ENCODE assay signal across 14 mouse cellular contexts in genomic region chr11:70596094-70596493, GRCm38 (mm10). TPM values are rescaled to one million over a fixed set of nuclear protein-coding genes. Genes with fewer than 3 reads are reported as not detected.
A peak's percentile ranks its signal among the peaks of the same experiment; 100 is the strongest.
DNase-seq lines count a peak whose midpoint lies in the region; ATAC-seq lines count a peak whose summit lies in the region.
"Had no signal": no experiment of that assay in that cellular context is flagged by ENCODE, and none has a peak within 500 bp of the region (broad histone marks: within the 10 kb centered on the region; RNA-seq: fewer than 3 reads in every experiment).

No protein-coding gene starts in this region.

- 71% methylated on average over 4 of the region's 4 CpGs for WGBS in heart, embryonic 10.5 days
- 40% methylated on average over 4 of the region's 4 CpGs for WGBS in midbrain, embryonic 11.5 days
- WGBS in midbrain, embryonic 16.5 days: 22% methylated on average over 4 of the region's 4 CpGs
- 37% methylated on average over 4 of the region's 4 CpGs for WGBS in hindbrain, embryonic 13.5 days
- 60% methylated on average over 4 of the region's 4 CpGs for WGBS in stomach, embryonic 16.5 days

- no peak overlapping the region for H3K4me3 ChIP-seq in heart, embryonic 10.5 days
- no peak overlapping the region for H3K4me3 ChIP-seq in midbrain, embryonic 11.5 days (ENCODE audit: low read depth, low read length)
- no peak overlapping the region for H3K4me3 ChIP-seq in midbrain, embryonic 16.5 days (ENCODE audit: low read depth, low read length)
- H3K4me3 ChIP-seq in hindbrain, embryonic 13.5 days: no peak overlapping the region
- H3K4me3 ChIP-seq in stomach, embryonic 16.5 days (replicated peaks; ENCODE audit: low read length): no peak overlapping the region

- H3K9me3 ChIP-seq in heart, embryonic 10.5 days: no peaks in the 10 kb centered on the region
- no peaks in the 10 kb centered on the region for H3K9me3 ChIP-seq in midbrain, embryonic 11.5 days (ENCODE audit: control insufficient read depth, low read length)
- H3K9me3 ChIP-seq in midbrain, embryonic 16.5 days (replicated peaks; ENCODE audit: control insufficient read depth, low read length, poor library complexity, severe bottlenecking): no peaks in the 10 kb centered on the region
- H3K9me3 ChIP-seq in hindbrain, embryonic 13.5 days: no peaks in the 10 kb centered on the region
- H3K9me3 ChIP-seq in stomach, embryonic 16.5 days (replicated peaks; ENCODE audit: control insufficient read depth, low read length): no peaks in the 10 kb centered on the region

- intact Hi-C loops in left cerebral cortex, postnatal 4 days (cut with DNase I): no loop called here

- ATAC-seq in midbrain, embryonic 11.5 days (ENCODE audit: low FRiP score): no peak; the same call in 1 of the 2 replicates
- no peak for ATAC-seq in midbrain, embryonic 16.5 days
- peak; percentile 28; the same call in 1 of the 2 replicates for ATAC-seq in hindbrain, embryonic 13.5 days (ENCODE audit: low FRiP score)
- no peak for ATAC-seq in stomach, embryonic 16.5 days (ENCODE audit: insufficient read depth, low FRiP score)

- peaks cover 35% of the 10 kb centered on the region for H3K36me3 ChIP-seq in heart, embryonic 10.5 days
- no peaks in the 10 kb centered on the region; the same call in 1 of the 2 replicates for H3K36me3 ChIP-seq in midbrain, embryonic 11.5 days (ENCODE audit: control insufficient read depth, insufficient read depth, low read length)
- peaks cover 10% of the 10 kb centered on the region; the same call in 1 of the 2 replicates for H3K36me3 ChIP-seq in midbrain, embryonic 16.5 days (ENCODE audit: control insufficient read depth, insufficient read depth, low read length)
- H3K36me3 ChIP-seq in hindbrain, embryonic 13.5 days: peaks cover 33% of the 10 kb centered on the region
- H3K36me3 ChIP-seq in stomach, embryonic 16.5 days (ENCODE audit: control insufficient read depth, insufficient read depth, low read length): 0 out of 2 replicates have a peak, but pooled peaks cover 3% of the 10 kb centered on the region

- peaks cover 25% of the 10 kb centered on the region; the same call in 1 of the 2 replicates for H3K4me1 ChIP-seq in heart, embryonic 10.5 days
- H3K4me1 ChIP-seq in midbrain, embryonic 11.5 days (ENCODE audit: control insufficient read depth, insufficient read depth, low read length): peaks cover 4% of the 10 kb centered on the region; the same call in 1 of the 2 replicates
- H3K4me1 ChIP-seq in midbrain, embryonic 16.5 days (ENCODE audit: control insufficient read depth, insufficient read depth, low read length): no peaks in the 10 kb centered on the region
- peaks cover 21% of the 10 kb centered on the region for H3K4me1 ChIP-seq in hindbrain, embryonic 13.5 days (replicated peaks)
- 0 out of 2 replicates have a peak, but pooled peaks cover 8% of the 10 kb centered on the region for H3K4me1 ChIP-seq in stomach, embryonic 16.5 days (ENCODE audit: control insufficient read depth, insufficient read depth, low read length)

- H3K27me3 ChIP-seq in heart, embryonic 10.5 days (ENCODE audit: insufficient read depth, poor library complexity, severe bottlenecking): no peaks in the 10 kb centered on the region
- no peaks in the 10 kb centered on the region for H3K27me3 ChIP-seq in midbrain, embryonic 11.5 days (ENCODE audit: control insufficient read depth, insufficient read depth, low read length)
- H3K27me3 ChIP-seq in midbrain, embryonic 16.5 days (ENCODE audit: control insufficient read depth, insufficient read depth, low read depth, low read length): no peaks in the 10 kb centered on the region
- no peaks in the 10 kb centered on the region for H3K27me3 ChIP-seq in hindbrain, embryonic 13.5 days
- no peaks in the 10 kb centered on the region for H3K27me3 ChIP-seq in stomach, embryonic 16.5 days (ENCODE audit: control insufficient read depth, insufficient read depth, low read length)

- H3K4me2 ChIP-seq in midbrain, embryonic 11.5 days: no peak overlapping the region
- H3K4me2 ChIP-seq in midbrain, embryonic 16.5 days (ENCODE audit: low read length): no peak overlapping the region
- no peak overlapping the region for H3K4me2 ChIP-seq in hindbrain, embryonic 13.5 days
- H3K4me2 ChIP-seq in stomach, embryonic 16.5 days (ENCODE audit: low read depth, low read length): no peak overlapping the region

- DNase-seq in heart, embryonic 10.5 days (ENCODE audit: low spot score): no peak
- no peak for DNase-seq in heart, adult 8-10 months (ENCODE audit: low spot score)
- peak; percentile 69 for DNase-seq in midbrain, embryonic 11.5 days (ENCODE audit: low spot score, missing footprints)
- no peak for DNase-seq in ovary, postnatal 14 days (ENCODE audit: low spot score)
- no peak for DNase-seq in left cerebral cortex, postnatal 4 days
- DNase-seq: cerebellum, postnatal 25 days; gastrocnemius, postnatal 14 days; right cerebral cortex, postnatal 14 days had no signal

- no peak overlapping the region for H3K9ac ChIP-seq in midbrain, embryonic 11.5 days (ENCODE audit: low read length)
- H3K9ac ChIP-seq in midbrain, embryonic 16.5 days (ENCODE audit: low read depth, low read length): no peak overlapping the region
- H3K9ac ChIP-seq in hindbrain, embryonic 13.5 days: 0 out of 2 replicates have a peak overlapping the region, but pooled peaks have one; percentile 1
- H3K9ac ChIP-seq in stomach, embryonic 16.5 days (ENCODE audit: low read length): no peak overlapping the region

- 0 out of 2 replicates have a peak overlapping the region, but pooled peaks have one; percentile 42 for H3K27ac ChIP-seq in heart, embryonic 10.5 days
- no peak overlapping the region for H3K27ac ChIP-seq in midbrain, embryonic 11.5 days (ENCODE audit: low read depth, low read length)
- H3K27ac ChIP-seq in midbrain, embryonic 16.5 days (ENCODE audit: low read length): no peak overlapping the region
- H3K27ac ChIP-seq in hindbrain, embryonic 13.5 days: peak overlapping the region; percentile 70
- H3K27ac ChIP-seq in stomach, embryonic 16.5 days (ENCODE audit: low read length): peak overlapping the region; percentile 55

RNA-seq across cellular contexts. Expression of gene 4930544D05Rik, which starts 19.6 kb away (rescaled TPM):
- not detected in 2 replicates for polyA plus RNA-seq in heart, embryonic 10.5 days (2016; fragmentation: Nextera tagmentation; extraction: Ambion mirVana)
- total RNA-seq in heart, adult 8-10 months (2022): not detected
- not detected in 2 replicates for polyA plus RNA-seq in midbrain, embryonic 11.5 days (2014; fragmentation: Nextera tagmentation; extraction: Ambion mirVana)
- not detected in 2 replicates for polyA plus RNA-seq in midbrain, embryonic 16.5 days (2015; fragmentation: Nextera tagmentation; extraction: Ambion mirVana)
- not detected in 2 replicates for polyA plus RNA-seq in hindbrain, embryonic 13.5 days (2015; fragmentation: Nextera tagmentation; extraction: Ambion mirVana)
- not detected in 2 replicates for polyA plus RNA-seq in stomach, embryonic 16.5 days (2015; fragmentation: Nextera tagmentation; extraction: Ambion mirVana)
- total RNA-seq in left cerebral cortex, postnatal 4 days (2021): not detected
- total RNA-seq: gastrocnemius, postnatal 14 days had no signal
- polyA plus RNA-seq: activated CD4-positive, CD25-positive, alpha-beta regulatory T cell, adult 4 months; lung, embryonic 16.5 days had no signal

RNA-seq across cellular contexts. Expression of gene Chrne, which starts 22.9 kb away (rescaled TPM):
- not detected in 2 replicates for polyA plus RNA-seq in heart, embryonic 10.5 days (2016; fragmentation: Nextera tagmentation; extraction: Ambion mirVana)
- not detected for total RNA-seq in heart, adult 8-10 months (2022)
- polyA plus RNA-seq in midbrain, embryonic 11.5 days (2014; fragmentation: Nextera tagmentation; extraction: Ambion mirVana): not detected in 2 replicates
- polyA plus RNA-seq in midbrain, embryonic 16.5 days (2015; fragmentation: Nextera tagmentation; extraction: Ambion mirVana): not detected in 2 replicates
- not detected in 2 replicates for polyA plus RNA-seq in hindbrain, embryonic 13.5 days (2015; fragmentation: Nextera tagmentation; extraction: Ambion mirVana)
- polyA plus RNA-seq in stomach, embryonic 16.5 days (2015; fragmentation: Nextera tagmentation; extraction: Ambion mirVana): 0.37 TPM in 1 of 2 replicates, not detected in the other
- total RNA-seq in left cerebral cortex, postnatal 4 days (2021): not detected
- total RNA-seq: layer of hippocampus, adult 18-20 months had no signal

RNA-seq across cellular contexts. Expression of gene Mink1, which starts 33.4 kb away (rescaled TPM):
- 12.6 and 14.9 TPM in 2 replicates for polyA plus RNA-seq in heart, embryonic 10.5 days (2016; fragmentation: Nextera tagmentation; extraction: Ambion mirVana)
- total RNA-seq in heart, adult 8-10 months (2022): 10 to 100 TPM; 47.8 to 52.8 (median 49.4) TPM
- 12.3 and 12.9 TPM in 2 replicates for polyA plus RNA-seq in midbrain, embryonic 11.5 days (2014; fragmentation: Nextera tagmentation; extraction: Ambion mirVana)
- polyA plus RNA-seq in midbrain, embryonic 16.5 days (2015; fragmentation: Nextera tagmentation; extraction: Ambion mirVana): 16.7 and 18.2 TPM in 2 replicates
- 14.2 and 15.3 TPM in 2 replicates for polyA plus RNA-seq in hindbrain, embryonic 13.5 days (2015; fragmentation: Nextera tagmentation; extraction: Ambion mirVana)
- polyA plus RNA-seq in stomach, embryonic 16.5 days (2015; fragmentation: Nextera tagmentation; extraction: Ambion mirVana): 12.5 and 13.0 TPM in 2 replicates
- total RNA-seq in left cerebral cortex, postnatal 4 days (2021): 100 to 1,000 TPM; 115 to 139 TPM

RNA-seq across cellular contexts. Expression of gene Gp1ba, which starts 42.8 kb away (rescaled TPM):
- polyA plus RNA-seq in heart, embryonic 10.5 days (2016; fragmentation: Nextera tagmentation; extraction: Ambion mirVana): 1.6 and 1.9 TPM in 2 replicates
- under 1 TPM; 0.31 to 0.55 (median 0.54) TPM for total RNA-seq in heart, adult 8-10 months (2022)
- polyA plus RNA-seq in midbrain, embryonic 11.5 days (2014; fragmentation: Nextera tagmentation; extraction: Ambion mirVana): 0.61 and 0.81 TPM in 2 replicates
- 0.12 and 0.21 TPM in 2 replicates for polyA plus RNA-seq in midbrain, embryonic 16.5 days (2015; fragmentation: Nextera tagmentation; extraction: Ambion mirVana)
- 0.16 and 0.21 TPM in 2 replicates for polyA plus RNA-seq in hindbrain, embryonic 13.5 days (2015; fragmentation: Nextera tagmentation; extraction: Ambion mirVana)
- 0.16 and 0.19 TPM in 2 replicates for polyA plus RNA-seq in stomach, embryonic 16.5 days (2015; fragmentation: Nextera tagmentation; extraction: Ambion mirVana)
- total RNA-seq in left cerebral cortex, postnatal 4 days (2021): under 1 TPM in 1 of 2 experiments, not detected in 1; 0.18 TPM
- total RNA-seq: layer of hippocampus, adult 18-20 months had no signal

RNA-seq across cellular contexts. Expression of gene Rnf167, which starts 50.9 kb away (rescaled TPM):
- 68.3 and 74.4 TPM in 2 replicates for polyA plus RNA-seq in heart, embryonic 10.5 days (2016; fragmentation: Nextera tagmentation; extraction: Ambion mirVana)
- 10 to 100 TPM; 53.0 to 67.3 (median 58.7) TPM for total RNA-seq in heart, adult 8-10 months (2022)
- polyA plus RNA-seq in midbrain, embryonic 11.5 days (2014; fragmentation: Nextera tagmentation; extraction: Ambion mirVana): 87.0 and 87.9 TPM in 2 replicates
- polyA plus RNA-seq in midbrain, embryonic 16.5 days (2015; fragmentation: Nextera tagmentation; extraction: Ambion mirVana): 105 TPM in 2 replicates
- 109 TPM in 2 replicates for polyA plus RNA-seq in hindbrain, embryonic 13.5 days (2015; fragmentation: Nextera tagmentation; extraction: Ambion mirVana)
- polyA plus RNA-seq in stomach, embryonic 16.5 days (2015; fragmentation: Nextera tagmentation; extraction: Ambion mirVana): 104 and 111 TPM in 2 replicates
- 10 to 100 TPM; 52.1 to 52.3 TPM for total RNA-seq in left cerebral cortex, postnatal 4 days (2021)

Comparison
In these comparisons a context has a peak if more than half of its experiments do, and no peak if none do; other contexts are left out.
1. H3K27ac ChIP-seq: peak in heart, embryonic 10.5 days (single experiment), hindbrain, embryonic 13.5 days (single experiment) and stomach, embryonic 16.5 days (single experiment); none in midbrain, embryonic 11.5 days (single experiment) and midbrain, embryonic 16.5 days (single experiment).